Mouse (Mus musculus) lung, postnatal 4 days (tissue): ENCODE data around the gene Bach1.

Source experiments
- DNase-seq, 2 experiments: peaks; one replicate each; pipeline ENCODE4 v3.0.0; 2021

The Bach1 gene

DNA sequence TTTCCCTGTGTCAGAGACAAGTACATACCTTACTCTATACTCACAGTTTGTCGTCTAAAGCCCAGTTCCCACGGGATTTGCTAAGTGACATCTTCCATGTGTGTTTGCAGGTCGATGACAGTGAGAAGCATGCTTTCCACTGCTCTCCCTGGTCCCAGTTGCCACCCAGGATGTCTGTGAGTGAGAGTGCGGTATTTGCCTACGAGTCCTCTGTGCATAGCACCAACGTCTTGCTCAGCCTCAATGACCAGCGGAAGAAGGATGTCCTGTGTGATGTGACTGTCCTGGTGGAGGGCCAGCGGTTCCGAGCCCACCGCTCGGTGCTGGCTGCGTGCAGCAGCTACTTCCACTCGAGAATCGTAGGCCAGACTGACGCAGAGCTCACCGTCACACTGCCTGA is 16.5 kb downstream of the Bach1 start:
- DNase-seq: peak in 1 of 2 experiments; percentile 39

DNA sequence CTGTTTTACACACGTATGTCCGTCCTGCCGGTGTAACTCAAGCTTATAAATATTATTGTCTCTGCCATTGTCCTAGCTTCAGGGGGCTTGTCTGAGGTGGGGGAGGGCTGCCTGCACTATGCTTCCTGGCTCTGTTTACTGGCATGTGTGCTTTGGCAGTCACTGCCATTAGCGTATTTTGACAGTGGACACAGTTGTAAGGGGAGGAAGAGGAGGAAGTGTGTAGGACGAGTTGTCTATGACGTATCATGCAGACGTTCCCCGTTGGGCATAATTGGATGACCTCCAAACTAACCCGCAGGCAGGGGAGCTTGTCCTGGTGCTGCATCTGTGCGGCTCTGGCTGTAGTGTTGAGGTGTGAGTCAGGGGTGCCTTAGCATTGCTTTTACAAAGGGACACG is 17.5 kb downstream of the Bach1 start:
- DNase-seq: peak; percentile 60 to 77

DNA sequence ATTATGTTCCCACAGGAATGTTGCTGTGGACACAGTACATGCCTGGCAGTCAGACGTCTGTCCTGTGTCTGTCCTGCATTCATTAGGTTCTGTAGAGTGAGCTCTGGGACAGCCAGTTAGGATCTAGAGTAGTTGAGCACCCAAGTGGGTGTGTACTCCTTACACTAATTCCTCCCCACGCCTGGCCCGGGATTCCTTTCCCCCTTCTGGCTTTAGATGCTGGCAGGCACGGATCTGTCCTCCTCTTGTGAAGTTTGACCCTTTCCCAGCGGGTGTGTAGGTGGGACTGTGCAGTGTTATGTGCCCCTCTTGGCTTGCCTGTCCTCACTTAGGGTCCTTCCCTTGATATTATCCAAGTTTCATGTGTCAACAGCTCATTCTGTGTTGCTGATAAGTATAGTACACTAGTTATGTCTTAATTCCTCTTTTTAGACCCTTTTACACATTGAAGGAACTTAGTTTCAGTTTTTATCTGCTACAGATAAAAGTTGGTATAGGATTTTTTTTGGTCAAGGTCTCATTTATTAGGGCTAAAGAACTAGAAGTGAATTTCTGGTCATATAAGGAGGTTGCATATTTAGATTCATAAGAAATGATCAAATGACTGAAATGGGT is 18.4 kb downstream of the Bach1 start:
- peak in 1 of 2 experiments; percentile 14 for DNase-seq

DNA sequence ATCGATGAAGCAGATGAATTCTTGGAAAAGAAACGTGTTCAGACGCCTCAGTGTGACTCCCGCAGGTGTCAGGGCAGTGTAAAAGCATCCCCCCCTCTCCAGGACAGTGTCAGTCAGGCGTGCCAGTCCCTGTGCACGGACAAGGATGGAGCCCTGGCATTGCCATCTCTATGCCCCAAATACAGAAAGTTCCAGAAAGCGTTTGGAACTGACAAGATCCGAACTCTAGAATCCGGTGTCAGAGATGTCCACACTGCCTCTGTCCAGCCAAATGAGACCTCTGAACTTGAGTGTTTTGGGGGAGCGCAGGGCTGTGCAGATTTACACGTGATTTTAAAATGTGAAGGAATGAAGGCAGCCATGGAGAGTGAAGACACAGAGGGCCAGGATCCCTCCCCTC is 20.3 kb downstream of the Bach1 start:
- DNase-seq: peak in 1 of 2 experiments; percentile 14

DNA sequence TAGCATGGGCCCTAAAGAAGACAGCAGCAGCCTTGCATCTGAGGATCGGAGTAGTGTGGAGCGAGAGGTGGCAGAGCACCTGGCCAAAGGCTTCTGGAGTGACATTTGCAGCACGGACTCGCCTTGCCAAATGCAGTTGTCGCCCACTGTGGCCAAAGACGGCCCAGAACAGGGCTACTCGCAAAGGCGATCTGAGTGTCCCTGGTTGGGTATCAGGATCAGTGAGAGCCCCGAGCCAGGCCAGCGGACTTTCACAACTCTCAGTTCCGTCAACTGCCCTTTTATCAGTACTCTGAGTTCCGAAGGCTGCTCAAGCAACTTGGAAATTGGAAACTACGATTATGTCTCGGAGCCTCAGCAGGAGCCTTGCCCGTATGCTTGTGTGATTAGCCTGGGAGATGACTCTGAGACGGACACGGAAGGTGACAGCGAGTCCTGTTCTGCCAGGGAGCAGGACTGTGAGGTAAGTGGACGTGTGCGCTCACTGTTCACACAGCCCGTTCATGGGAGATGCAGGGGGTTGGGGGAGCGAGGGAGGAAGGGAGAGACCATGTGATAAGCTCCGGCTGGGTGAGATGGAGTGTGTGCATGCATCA is 21.0 kb downstream of the Bach1 start:
- peak in 1 of 2 experiments; percentile 21 for DNase-seq

DNA sequence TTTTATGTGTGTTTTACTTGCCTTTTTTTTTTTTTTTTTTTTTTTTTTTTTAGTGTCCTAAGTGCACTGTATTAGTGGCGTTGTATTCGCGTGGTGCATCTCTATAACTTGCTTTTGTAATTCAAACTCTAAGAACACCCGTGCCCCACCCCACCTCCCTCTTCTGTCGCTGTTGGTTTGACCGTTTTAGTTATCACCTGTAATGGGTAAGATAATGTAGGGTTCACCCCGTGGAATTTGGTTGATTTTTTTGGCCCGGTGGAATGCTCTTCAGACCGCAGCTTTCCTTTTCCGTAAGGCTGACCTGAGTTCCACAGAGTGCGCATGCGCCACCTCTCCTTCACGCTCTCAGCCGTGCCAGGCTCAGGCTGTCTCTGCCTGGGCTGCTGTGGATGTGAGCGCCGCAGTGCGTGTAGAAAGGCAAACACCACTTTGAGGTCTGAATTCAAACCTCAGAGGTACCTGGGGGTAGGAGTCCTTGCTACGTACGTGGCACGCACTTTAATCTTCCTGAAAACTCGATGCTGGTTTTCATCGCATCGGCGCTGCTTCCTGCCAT is 22.2 kb downstream of the Bach1 start:
- DNase-seq: peak in 1 of 2 experiments; percentile 14

DNA sequence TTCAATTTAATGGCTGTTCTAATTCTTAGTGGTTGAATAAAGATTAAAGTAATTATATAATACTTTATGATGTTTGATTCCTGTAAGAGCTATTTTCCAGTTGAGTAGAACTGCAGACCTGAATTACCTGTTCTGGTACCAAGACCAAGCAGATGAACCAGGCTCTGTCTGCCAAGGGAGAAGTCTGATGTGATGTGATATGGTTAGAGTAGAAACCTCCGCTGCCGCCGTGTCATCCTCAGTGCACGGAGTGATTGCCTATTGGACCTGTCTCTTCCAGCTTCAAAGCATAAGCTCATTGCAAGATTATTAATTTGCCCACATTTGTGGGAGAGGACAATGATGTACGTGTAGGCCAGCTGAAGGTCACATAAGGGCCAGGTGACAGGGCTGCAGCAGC is 24.1 kb downstream of the Bach1 start:
- DNase-seq: peak in 1 of 2 experiments; percentile 11

DNA sequence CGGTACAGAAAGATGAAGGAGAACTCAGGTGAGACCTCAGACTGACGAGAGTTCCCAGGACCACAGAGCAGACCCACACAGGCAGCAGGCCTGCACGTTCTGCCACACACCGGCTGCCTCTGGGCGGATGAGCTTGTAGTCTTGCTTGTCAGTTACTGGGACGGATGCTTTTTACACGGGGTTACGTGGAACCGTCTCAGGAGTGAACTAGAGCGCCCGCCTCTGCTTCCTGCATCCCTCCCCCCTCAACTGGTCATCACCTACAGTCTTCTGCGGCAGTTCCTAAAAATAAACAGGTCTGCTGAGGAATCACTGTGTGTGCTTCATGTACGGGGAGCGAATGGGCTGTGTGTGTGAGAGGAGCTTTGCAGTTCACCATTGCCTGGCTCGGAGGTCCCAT is 24.7 kb downstream of the Bach1 start:
- peak in 1 of 2 experiments; percentile 13 for DNase-seq

DNA sequence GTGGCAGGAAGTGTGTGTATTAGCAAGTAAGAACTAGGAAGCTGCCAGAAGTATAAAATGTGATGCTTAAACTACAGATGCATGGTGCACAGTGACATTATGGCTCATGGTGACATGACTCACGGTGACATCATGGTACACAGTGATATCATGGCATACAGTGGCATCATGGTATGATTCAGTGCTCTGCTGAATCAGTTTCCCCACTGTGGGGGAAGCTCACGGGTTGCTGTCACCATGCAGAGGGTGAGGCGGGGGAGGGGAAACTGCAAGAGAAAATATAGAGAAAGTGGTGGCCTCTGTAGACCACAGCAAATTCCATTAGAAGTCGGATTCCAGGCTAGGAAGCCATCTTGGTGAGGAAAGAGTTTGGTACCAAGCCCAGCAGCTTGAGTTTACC is 26.1 kb downstream of the Bach1 start:
- DNase-seq: peak in 1 of 2 experiments; percentile 4

DNA sequence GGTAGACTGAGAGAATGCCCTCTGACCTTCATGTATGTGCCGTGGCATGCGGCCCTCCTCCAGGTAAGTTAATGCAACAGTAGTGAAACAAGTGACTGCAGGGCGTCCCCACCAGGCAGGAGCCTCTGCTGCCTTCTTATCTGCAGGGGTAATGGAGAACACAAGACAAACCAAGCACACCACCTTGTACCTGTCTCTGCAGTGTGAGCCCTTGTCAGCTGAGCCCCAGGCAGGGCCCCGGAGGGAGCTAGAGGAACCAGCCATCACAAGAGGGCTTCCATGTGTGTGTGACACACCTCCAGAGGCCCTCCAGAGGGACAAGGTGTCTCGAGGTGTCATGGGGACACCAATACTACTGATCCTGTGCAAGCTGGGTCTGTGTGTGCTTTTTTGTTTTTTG is 26.5 kb downstream of the Bach1 start:
- peak in 1 of 2 experiments; percentile 14 for DNase-seq

DNA sequence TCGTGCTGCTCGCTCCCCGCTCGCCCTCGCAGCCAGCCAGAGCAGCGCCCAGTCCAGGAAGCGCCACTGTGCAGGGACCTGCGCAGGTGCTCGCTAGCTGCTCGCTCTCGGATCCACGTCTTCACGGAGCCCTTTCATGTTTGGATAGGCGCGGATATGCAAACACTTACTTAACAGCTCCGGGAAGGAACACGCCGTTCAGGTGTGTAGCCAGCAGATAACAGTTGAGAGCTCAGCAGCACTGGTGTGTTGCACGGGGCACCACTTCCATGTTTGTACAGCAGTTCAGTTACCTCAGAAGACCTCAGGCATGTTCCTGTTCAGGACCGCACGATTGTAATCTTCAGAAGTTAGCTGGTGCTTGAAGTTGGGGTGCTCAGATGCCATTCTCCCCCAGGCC is 27.2 kb downstream of the Bach1 start:
- DNase-seq: peak; percentile 58 to 84

DNA sequence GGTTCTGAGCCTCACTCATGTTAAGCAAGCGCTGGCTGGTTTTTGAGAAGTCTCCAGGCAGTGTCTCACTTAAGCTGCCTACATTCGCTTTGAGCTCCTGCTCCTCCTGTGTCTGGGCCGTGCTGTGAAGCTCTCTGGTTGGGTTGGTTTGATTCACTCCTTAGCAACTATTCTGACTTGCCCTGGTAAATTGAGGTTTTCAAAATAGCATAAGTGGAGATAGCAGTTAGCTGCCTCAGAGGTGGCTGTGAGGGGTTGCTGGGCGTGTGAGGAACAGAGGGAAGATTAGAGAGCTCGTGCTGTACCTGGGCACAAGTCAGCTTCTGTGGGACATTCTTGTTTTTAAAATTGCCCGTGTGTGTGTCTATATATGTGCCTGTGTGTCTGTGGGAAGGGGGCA is 27.6 kb downstream of the Bach1 start:
- no peak for DNase-seq

DNA sequence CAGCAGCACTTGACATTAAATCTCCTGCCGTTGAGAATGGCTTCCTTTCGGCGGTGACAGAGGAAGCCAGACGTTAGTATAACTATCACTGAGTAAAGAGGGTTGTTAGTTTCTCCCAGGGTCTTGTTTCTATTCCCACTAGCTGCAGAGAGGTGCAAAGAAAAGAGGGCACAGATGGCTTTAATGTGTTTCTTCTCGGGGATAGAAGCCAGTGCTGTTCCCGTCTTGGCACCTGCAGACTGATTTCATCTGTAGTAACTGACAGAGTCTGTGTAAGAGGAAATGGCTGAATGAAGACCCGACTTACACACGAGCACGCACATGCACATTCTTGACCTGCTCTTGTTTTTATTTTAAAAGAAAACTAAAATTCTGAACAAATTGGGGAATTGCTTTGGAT is 28.5 kb downstream of the Bach1 start:
- peak in 1 of 2 experiments; percentile 3 for DNase-seq

DNA sequence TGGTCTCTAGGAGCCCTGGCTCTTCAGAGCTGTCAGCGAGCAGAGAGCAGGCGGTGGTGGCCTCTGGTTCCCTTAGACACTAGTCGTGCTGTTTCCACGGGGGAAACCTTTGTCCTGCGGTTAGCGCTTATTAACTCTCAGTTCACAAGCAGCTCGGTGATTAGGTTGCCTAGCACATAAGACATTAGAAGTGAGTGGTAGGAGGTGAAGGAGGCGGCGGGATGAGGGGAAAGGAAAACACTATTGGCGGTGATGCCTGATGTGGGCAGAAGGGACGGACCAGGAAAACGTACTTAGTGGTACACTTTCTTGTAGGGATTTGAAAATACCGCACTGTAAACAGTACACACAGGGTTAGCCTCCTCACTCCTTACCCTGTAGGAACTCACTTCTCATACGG is 29.2 kb downstream of the Bach1 start:
- peak in 1 of 2 experiments; percentile 17 for DNase-seq

DNA sequence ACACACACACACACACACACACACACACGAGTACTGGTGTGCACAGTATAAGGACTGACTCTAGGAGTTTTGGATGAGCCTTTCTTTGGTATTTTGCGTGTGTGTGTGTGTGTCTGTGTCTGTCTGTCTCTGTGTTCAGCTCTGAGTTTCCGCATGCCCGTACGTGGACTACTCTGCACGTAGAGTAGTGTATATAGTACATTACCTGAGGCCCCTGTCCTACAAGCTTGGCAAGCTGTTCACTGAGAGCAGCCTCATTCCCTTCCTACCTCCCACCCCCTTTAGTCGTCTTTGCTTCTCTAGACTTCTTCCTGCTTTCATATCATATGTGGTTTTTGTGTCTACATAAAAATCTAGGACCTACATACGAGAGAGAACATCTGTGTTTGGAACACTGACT is 30.0 kb downstream of the Bach1 start:
- DNase-seq: peak in 1 of 2 experiments; percentile 1

DNA sequence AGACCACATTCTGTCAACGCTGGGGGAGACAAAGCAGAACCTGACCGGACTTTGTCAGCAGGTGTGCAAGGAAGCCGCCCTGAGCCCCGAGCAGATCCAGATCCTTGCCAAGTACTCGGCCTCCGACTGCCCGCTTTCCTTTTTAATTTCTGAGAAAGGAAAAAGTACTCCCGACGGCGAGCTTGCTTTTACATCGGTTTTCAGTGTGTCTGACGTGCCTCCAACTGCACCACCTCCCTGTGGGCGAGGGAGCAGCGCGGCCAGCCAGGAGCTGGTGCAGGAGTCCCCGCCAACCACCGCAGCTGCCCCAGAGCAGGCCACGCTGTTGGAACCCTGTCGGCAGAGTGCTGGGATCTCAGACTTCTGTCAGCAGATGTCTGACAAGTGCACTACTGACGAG is 30.7 kb downstream of the Bach1 start:
- peak in 1 of 2 experiments; percentile 20 for DNase-seq

DNA sequence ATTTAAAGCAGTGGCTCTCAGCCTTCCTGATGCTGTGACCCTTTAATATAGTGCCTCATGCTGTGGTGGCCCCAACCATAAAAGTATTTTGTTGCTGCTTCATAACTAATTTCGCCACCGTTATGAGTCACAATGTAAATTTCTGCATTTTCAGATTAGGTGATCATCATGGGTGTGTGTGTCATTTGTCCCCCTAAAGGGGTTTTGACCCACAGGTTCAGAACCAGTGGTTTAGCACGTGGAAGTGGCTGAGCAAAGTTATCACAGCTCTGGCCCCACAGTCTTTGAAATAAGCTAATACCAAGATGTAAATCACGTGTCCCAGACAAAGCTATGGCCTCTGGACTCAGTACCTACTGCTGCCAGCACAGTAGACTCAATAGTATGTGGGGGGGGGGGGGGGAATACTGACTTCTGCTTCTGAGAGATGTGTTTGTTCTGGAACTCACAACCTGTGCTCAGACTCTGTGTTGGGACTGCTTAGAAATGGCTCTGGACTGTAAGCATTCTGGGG is 36.2 kb downstream of the Bach1 start:
- peak in 1 of 2 experiments; percentile 6 for DNase-seq

DNA sequence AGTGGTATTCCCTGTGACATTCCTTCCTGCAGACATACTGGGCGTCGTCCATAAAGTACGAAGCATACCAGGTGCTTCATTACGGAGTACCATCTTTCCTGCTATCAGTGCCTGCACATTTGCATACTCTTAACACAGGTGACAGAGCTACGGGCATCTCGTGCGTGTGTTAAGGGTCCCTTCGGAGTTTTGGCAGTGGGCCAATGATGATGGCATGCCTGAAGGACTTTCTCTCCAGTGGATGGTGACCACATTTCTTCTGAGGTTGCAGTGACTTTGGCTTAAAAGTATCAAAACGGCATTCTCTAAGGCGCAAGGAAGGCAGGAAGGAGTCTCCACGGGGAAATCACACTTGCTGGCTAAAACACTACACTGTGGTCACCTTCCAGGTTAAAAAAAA is 37.4 kb downstream of the Bach1 start:
- DNase-seq: no peak

DNA sequence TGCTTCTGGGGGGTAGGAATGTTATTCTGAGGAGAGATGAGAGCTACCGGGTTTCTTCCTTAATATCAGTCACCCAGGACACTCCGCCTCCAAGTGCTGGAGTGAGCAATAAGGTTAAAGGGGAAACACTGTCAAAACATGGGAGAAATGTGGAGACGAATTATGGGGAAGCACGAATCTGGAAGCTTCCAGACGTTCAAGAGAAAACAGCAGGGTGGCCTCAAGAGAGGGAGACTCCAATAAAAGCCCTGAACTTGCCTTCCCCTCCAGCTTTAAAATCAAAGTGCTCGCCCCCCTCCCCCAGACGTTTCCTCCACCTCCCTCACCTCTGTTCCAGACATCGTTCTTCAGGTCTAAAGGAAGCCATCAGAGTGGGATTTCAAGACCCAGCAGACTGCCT is 38.6 kb downstream of the Bach1 start:
- no peak for DNase-seq

DNA sequence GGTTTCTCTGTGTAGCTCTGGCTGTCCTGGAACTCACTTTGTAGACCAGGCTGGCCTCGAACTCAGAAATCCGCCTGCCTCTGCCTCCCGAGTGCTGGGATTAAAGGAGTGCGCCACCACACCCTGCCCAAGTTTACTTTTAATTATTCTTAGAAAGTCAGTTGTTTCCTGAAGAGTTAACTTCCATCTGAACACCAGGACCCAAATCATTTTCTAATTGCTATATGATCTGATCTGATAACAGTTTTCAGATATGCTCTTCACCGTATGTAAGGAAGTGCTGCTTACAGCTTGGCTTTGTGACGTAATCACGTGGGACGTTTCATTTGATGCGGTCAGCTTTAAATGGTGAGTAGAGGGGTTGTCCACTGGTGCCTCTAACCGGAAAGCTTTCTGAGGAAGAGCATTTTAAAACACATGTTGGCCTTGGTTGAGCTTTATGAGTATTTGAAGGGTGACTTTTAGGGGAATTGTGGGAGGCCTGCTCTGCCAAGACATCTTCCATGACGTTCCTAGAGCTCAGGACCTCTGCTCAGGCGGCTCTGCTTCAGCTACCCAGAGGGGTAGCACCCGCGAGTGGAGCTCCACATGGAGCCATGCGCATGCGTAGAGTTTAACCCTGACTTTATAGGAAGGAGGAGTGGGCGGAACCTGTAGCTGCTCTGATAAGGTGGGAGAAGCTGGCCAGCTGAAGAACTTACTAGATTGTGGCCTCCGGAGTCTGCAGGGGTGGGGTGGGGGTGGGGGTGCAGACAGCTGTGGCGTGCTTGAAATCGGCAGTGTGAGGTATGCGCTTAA is 39.3 kb downstream of the Bach1 start:
- DNase-seq: peak in 1 of 2 experiments; percentile 13

DNA sequence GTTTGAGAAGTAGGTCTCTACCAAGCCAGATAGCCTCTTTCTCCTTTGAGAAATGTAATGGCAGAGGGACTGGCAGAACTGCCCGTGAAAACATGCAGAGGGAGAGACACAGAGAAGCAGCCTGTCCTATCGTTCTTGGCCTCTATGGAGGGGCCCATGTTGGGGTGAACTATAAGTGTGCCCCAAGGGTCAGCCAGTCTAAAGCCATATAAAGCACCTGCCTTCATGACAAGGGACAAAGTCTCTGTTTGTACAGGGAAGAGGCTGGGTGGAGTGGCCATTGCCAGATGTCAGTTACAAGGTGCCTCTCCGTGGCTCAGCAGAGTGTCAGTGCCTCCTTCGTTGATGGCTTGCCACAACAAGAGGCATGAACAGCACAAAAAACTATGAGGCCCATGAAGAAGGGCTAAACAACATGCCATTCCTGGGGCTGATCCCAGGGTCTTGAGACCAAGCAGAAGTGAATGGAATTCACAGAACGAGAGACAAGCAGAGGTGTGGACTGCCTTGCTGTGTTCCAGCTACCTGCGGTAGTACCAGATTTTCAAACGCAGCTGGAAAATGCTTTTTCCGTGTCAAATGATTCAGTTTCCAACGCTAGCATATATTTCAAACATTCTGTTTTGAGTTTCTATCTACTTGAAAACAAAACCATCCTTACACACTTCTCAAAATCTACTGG is 42.4 kb downstream of the Bach1 start:
- peak in 1 of 2 experiments; percentile 12 for DNase-seq

DNA sequence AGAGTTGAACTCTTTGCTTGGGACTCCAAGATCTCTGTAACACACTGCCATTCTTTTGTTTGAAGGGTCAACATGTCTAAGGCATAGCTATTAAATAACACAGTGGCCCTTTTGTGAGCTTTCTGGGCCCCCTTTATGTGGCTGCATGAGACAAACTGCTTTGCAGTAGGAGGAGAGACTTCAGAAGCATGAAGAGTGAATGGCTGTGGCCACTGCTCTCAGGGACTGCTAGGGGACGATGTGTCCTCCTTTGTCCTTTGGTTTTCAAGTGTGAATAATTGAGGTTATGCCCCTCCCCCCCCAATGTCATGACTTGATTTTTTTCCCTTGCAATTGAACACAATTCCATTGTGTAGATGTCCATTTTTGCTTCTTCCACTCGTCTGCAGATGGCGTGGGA is 44.9 kb downstream of the Bach1 start:
- no peak for DNase-seq

DNA sequence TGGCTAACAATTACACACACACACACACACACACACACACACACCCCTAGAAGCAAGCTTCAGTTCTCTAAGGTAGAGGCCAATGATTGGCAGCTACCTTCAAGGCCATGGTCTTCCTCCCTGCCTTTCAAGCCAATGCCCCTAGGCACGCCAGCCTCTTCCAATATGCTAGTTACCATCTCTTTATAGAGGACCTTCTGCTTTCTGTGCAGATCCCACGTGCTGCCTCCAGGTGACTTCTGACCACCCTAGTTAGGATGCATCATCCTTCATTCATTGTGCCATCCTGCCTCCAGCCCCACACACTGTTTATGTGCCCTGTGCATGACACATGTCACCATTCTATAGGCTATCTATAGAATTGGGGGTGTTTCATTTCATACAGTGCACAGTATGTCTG is 45.6 kb downstream of the Bach1 start:
- DNase-seq: no peak
